Mouse (Mus musculus): ENCODE results near the gene Mapk8ip2.
"Not testable (repeated sequence)": the region's sequence is repeated elsewhere in the genome, so short reads cannot be mapped to it uniquely, and the experiment has no call there.

The Mapk8ip2 gene

GRCm38 (mm10) chr15:89453865-89454478 is at the start of gene Mapk8ip2:
Mapk8ip2 (plus strand) TSS chr15:89453913.
- no peak for DNase-seq (ENCODE audit: low spot score)

- DNase-seq (ENCODE audit: low spot score) = no peak
Measured at GRCm38 (mm10) chr15:89404831-89405623, 48.7 kb upstream of the Mapk8ip2 start.

GRCm38 (mm10) chr15:89406691-89407090 is 47.0 kb upstream of the Mapk8ip2 start:
- no peak for DNase-seq (ENCODE audit: low spot score)

- no peak for DNase-seq (ENCODE audit: low spot score)
Measured at GRCm38 (mm10) chr15:89410118-89410517, 43.6 kb upstream of the Mapk8ip2 start, which contains the start of gene Syce3. Syce3 (minus strand) TSS chr15:89410503.

GRCm38 (mm10) chr15:89415282-89415681 is 38.4 kb upstream of the Mapk8ip2 start:
- DNase-seq (ENCODE audit: low spot score) = no peak

- DNase-seq (ENCODE audit: low spot score) = no peak
Measured at GRCm38 (mm10) chr15:89421938-89422337, 31.8 kb upstream of the Mapk8ip2 start.

- no peak for DNase-seq (ENCODE audit: low spot score)
Measured at GRCm38 (mm10) chr15:89424621-89425020, 29.1 kb upstream of the Mapk8ip2 start.

- no peak for DNase-seq (ENCODE audit: low spot score)
Measured at GRCm38 (mm10) chr15:89425711-89426121, 28.0 kb upstream of the Mapk8ip2 start, which contains the start of gene Cpt1b. Cpt1b (minus strand) TSS chr15:89425863.

GRCm38 (mm10) chr15:89426716-89427115 is 27.0 kb upstream of the Mapk8ip2 start:
- DNase-seq (ENCODE audit: low spot score) = no peak

GRCm38 (mm10) chr15:89428136-89428790 is 25.4 kb upstream of the Mapk8ip2 start:
- DNase-seq (ENCODE audit: low spot score) = no peak

GRCm38 (mm10) chr15:89428821-89429351 is 24.8 kb upstream of the Mapk8ip2 start:
- DNase-seq (ENCODE audit: low spot score) = no peak

GRCm38 (mm10) chr15:89429352-89430221 is 24.1 kb upstream of the Mapk8ip2 start, which contains the start of the genes C730034F03Rik, Gm44502 and Chkb:
C730034F03Rik (plus strand) TSS chr15:89429589.
Gm44502 (minus strand) TSS chr15:89429696.
Chkb (minus strand) TSS chr15:89429908.
- peak; percentile 90 for DNase-seq (ENCODE audit: low spot score)

GRCm38 (mm10) chr15:89430341-89430740 is 23.4 kb upstream of the Mapk8ip2 start:
- no peak for DNase-seq (ENCODE audit: low spot score)

GRCm38 (mm10) chr15:89430771-89431170 is 22.9 kb upstream of the Mapk8ip2 start:
- not testable (repeated sequence) for DNase-seq (ENCODE audit: low spot score)

GRCm38 (mm10) chr15:89431271-89431670 is 22.4 kb upstream of the Mapk8ip2 start:
- DNase-seq (ENCODE audit: low spot score) = no peak

GRCm38 (mm10) chr15:89431806-89432205 is 21.9 kb upstream of the Mapk8ip2 start:
- DNase-seq (ENCODE audit: low spot score) = no peak

- no peak for DNase-seq (ENCODE audit: low spot score)
Measured at GRCm38 (mm10) chr15:89432946-89433345, 20.8 kb upstream of the Mapk8ip2 start.

GRCm38 (mm10) chr15:89434136-89434535 is 19.6 kb upstream of the Mapk8ip2 start:
- no peak for DNase-seq (ENCODE audit: low spot score)

- no peak for DNase-seq (ENCODE audit: low spot score)
Measured at GRCm38 (mm10) chr15:89435878-89436277, 17.8 kb upstream of the Mapk8ip2 start.

GRCm38 (mm10) chr15:89442486-89443070 is 11.1 kb upstream of the Mapk8ip2 start:
- no peak for DNase-seq (ENCODE audit: low spot score)
